Mouse (Mus musculus): ENCODE measurements around the gene Psmb4. TPM values are rescaled to one million over a fixed set of nuclear protein-coding genes. Genes with fewer than 3 reads are reported as not detected.

The Psmb4 gene
- total and polyA plus RNA-seq, 2 experiments from 2014 or later = 314 to 383 TPM

- H3K4me1 ChIP-seq (ENCODE audit: insufficient read depth, low read length) = no peaks in the 10 kb centered on the region
- WGBS = 70% methylated on average over 2 of the region's 2 CpGs
These were observed 27.3 kb downstream of the Psmb4 start for GRCm38 (mm10) chr3:94859471-94859870.

GRCm38 (mm10) chr3:94852215-94852614 is 34.5 kb downstream of the Psmb4 start:
- Histone ChIP-seq H3K4me1 (ENCODE audit: insufficient read depth, low read length) (no peaks in the 10 kb centered on the region), H3K4me3 (ENCODE audit: low read length) (no peak overlapping the region), H3K9ac (replicated peaks; ENCODE audit: low read length) (no peak overlapping the region), H3K27ac (no peak overlapping the region), H3K9me3 (ENCODE audit: low read length) (no peaks in the 10 kb centered on the region), H3K36me3 (ENCODE audit: insufficient read depth, low read length) (peaks cover 7% of the 10 kb centered on the region; the same call in 1 of the 2 replicates), H3K4me2 (ENCODE audit: low read depth, low read length) (no peak overlapping the region), H3K27me3 (ENCODE audit: insufficient read depth, low read length) (no peaks in the 10 kb centered on the region)
- no peak for TF ChIP-seq CTCF (IDR thresholded peaks at IDR 0.05; ENCODE audit: low read depth)
- no peak for DNase-seq (ENCODE audit: low spot score)
- 79% methylated on average over 3 of the region's 3 CpGs for WGBS
- ATAC-seq = no peak

More at GRCm38 (mm10) chr3:94859471-94859870, 27.3 kb downstream of the Psmb4 start:
- Histone ChIP-seq H3K27me3 (ENCODE audit: insufficient read depth, low read length) (no peaks in the 10 kb centered on the region), H3K4me2 (ENCODE audit: low read depth, low read length) (no peak overlapping the region), H3K27ac (no peak overlapping the region), H3K36me3 (ENCODE audit: insufficient read depth, low read length) (peaks cover 37% of the 10 kb centered on the region), H3K4me3 (ENCODE audit: low read length) (no peak overlapping the region), H3K9ac (replicated peaks; ENCODE audit: low read length) (no peak overlapping the region), H3K9me3 (ENCODE audit: low read length) (no peaks in the 10 kb centered on the region)
- no peak for TF ChIP-seq CTCF (IDR thresholded peaks at IDR 0.05; ENCODE audit: low read depth)
- DNase-seq (ENCODE audit: low spot score) (no peak), ATAC-seq (no peak)

GRCm38 (mm10) chr3:94851731-94852130 is 35.0 kb downstream of the Psmb4 start:
- peaks cover 7% of the 10 kb centered on the region; the same call in 1 of the 2 replicates for H3K36me3 ChIP-seq (ENCODE audit: insufficient read depth, low read length)
- ATAC-seq (no peak), DNase-seq (ENCODE audit: low spot score) (no peak)
- no peak overlapping the region for H3K4me3 ChIP-seq (ENCODE audit: low read length)
- TF ChIP-seq CTCF (IDR thresholded peaks at IDR 0.05; ENCODE audit: low read depth) = no peak
- H3K4me2 ChIP-seq (ENCODE audit: low read depth, low read length) = no peak overlapping the region
- 70% methylated on average over 3 of the region's 3 CpGs for WGBS
- no peaks in the 10 kb centered on the region for H3K4me1 ChIP-seq (ENCODE audit: insufficient read depth, low read length)
- no peak overlapping the region for H3K27ac ChIP-seq
- no peaks in the 10 kb centered on the region for H3K9me3 ChIP-seq (ENCODE audit: low read length)
- no peaks in the 10 kb centered on the region for H3K27me3 ChIP-seq (ENCODE audit: insufficient read depth, low read length)
- H3K9ac ChIP-seq (replicated peaks; ENCODE audit: low read length) = no peak overlapping the region

GRCm38 (mm10) chr3:94849338-94849737 is 37.4 kb downstream of the Psmb4 start:
- H3K9me3 ChIP-seq (ENCODE audit: low read length) = no peaks in the 10 kb centered on the region
- H3K9ac ChIP-seq (replicated peaks; ENCODE audit: low read length) = no peak overlapping the region
- H3K4me3 ChIP-seq (ENCODE audit: low read length) = no peak overlapping the region
- DNase-seq (ENCODE audit: low spot score) = peak; percentile 88
- no peaks in the 10 kb centered on the region for H3K27me3 ChIP-seq (ENCODE audit: insufficient read depth, low read length)
- ATAC-seq = peak; percentile 55
- no peak overlapping the region for H3K4me2 ChIP-seq (ENCODE audit: low read depth, low read length)
- H3K27ac ChIP-seq = no peak overlapping the region
- TF ChIP-seq CTCF (IDR thresholded peaks at IDR 0.05; ENCODE audit: low read depth) = peak; percentile 74
- no peaks in the 10 kb centered on the region for H3K36me3 ChIP-seq (ENCODE audit: insufficient read depth, low read length)
- H3K4me1 ChIP-seq (ENCODE audit: insufficient read depth, low read length) = no peaks in the 10 kb centered on the region
- 21% methylated on average over 1 of the region's 1 CpGs for WGBS

- DNase-seq (ENCODE audit: low spot score) (no peak), ATAC-seq (no peak)
- Histone ChIP-seq H3K27ac (no peak overlapping the region), H3K9me3 (ENCODE audit: low read length) (no peaks in the 10 kb centered on the region), H3K4me1 (ENCODE audit: insufficient read depth, low read length) (no peaks in the 10 kb centered on the region), H3K4me2 (ENCODE audit: low read depth, low read length) (no peak overlapping the region), H3K4me3 (ENCODE audit: low read length) (no peak overlapping the region), H3K27me3 (ENCODE audit: insufficient read depth, low read length) (no peaks in the 10 kb centered on the region), H3K9ac (replicated peaks; ENCODE audit: low read length) (no peak overlapping the region), H3K36me3 (ENCODE audit: insufficient read depth, low read length) (no peaks in the 10 kb centered on the region)
- 92% methylated on average over 2 of the region's 2 CpGs for WGBS
- TF ChIP-seq CTCF (IDR thresholded peaks at IDR 0.05; ENCODE audit: low read depth) = no peak
These were observed 39.4 kb downstream of the Psmb4 start for GRCm38 (mm10) chr3:94847382-94847781.

GRCm38 (mm10) chr3:94839101-94839500 is 47.7 kb downstream of the Psmb4 start:
- H3K4me2 ChIP-seq (ENCODE audit: low read depth, low read length) = peak overlapping the region; percentile 78
- TF ChIP-seq CTCF (IDR thresholded peaks at IDR 0.05; ENCODE audit: low read depth) = no peak
- peak overlapping the region; percentile 100 for H3K27ac ChIP-seq
- ATAC-seq (no peak), DNase-seq (ENCODE audit: low spot score) (peak; percentile 5)
- WGBS = 60% methylated on average over 5 of the region's 5 CpGs
- H3K4me3 ChIP-seq (ENCODE audit: low read length) = peak overlapping the region; percentile 82
- peak overlapping the region; percentile 97 for H3K9ac ChIP-seq (replicated peaks; ENCODE audit: low read length)
- H3K9me3 ChIP-seq (ENCODE audit: low read length) = no peaks in the 10 kb centered on the region
- no peaks in the 10 kb centered on the region for H3K27me3 ChIP-seq (ENCODE audit: insufficient read depth, low read length)
- peaks cover 4% of the 10 kb centered on the region; the same call in 1 of the 2 replicates for H3K4me1 ChIP-seq (ENCODE audit: insufficient read depth, low read length)
- no peaks in the 10 kb centered on the region for H3K36me3 ChIP-seq (ENCODE audit: insufficient read depth, low read length)

GRCm38 (mm10) chr3:94838631-94839030 is 48.1 kb downstream of the Psmb4 start:
- peak overlapping the region; percentile 100 for H3K27ac ChIP-seq
- DNase-seq (ENCODE audit: low spot score) = peak; percentile 15
- WGBS = 3% methylated on average over 9 of the region's 9 CpGs
- H3K4me3 ChIP-seq (ENCODE audit: low read length) = peak overlapping the region; percentile 82
- H3K36me3 ChIP-seq (ENCODE audit: insufficient read depth, low read length) = no peaks in the 10 kb centered on the region
- TF ChIP-seq CTCF (IDR thresholded peaks at IDR 0.05; ENCODE audit: low read depth) = no peak
- H3K4me1 ChIP-seq (ENCODE audit: insufficient read depth, low read length) = peaks cover 4% of the 10 kb centered on the region; the same call in 1 of the 2 replicates
- peak overlapping the region; percentile 97 for H3K9ac ChIP-seq (replicated peaks; ENCODE audit: low read length)
- H3K9me3 ChIP-seq (ENCODE audit: low read length) = no peaks in the 10 kb centered on the region
- no peak for ATAC-seq
- no peaks in the 10 kb centered on the region for H3K27me3 ChIP-seq (ENCODE audit: insufficient read depth, low read length)
- peak overlapping the region; percentile 78 for H3K4me2 ChIP-seq (ENCODE audit: low read depth, low read length)

All from hindbrain, postnatal 0 days (tissue).